Mouse (Mus musculus): Measurements from ENCODE around the gene Atp8a2. TPM values are rescaled to one million over a fixed set of nuclear protein-coding genes. Genes with fewer than 3 reads are reported as not detected.
A peak's percentile ranks its signal among the peaks of the same experiment; 100 is the strongest.
"Not testable (repeated sequence)": the region's sequence is repeated elsewhere in the genome, so short reads cannot be mapped to it uniquely, and the experiment has no call there.

Atp8a2 gene
- polyA plus RNA-seq, 1 experiment: 17.4 TPM

DNA sequence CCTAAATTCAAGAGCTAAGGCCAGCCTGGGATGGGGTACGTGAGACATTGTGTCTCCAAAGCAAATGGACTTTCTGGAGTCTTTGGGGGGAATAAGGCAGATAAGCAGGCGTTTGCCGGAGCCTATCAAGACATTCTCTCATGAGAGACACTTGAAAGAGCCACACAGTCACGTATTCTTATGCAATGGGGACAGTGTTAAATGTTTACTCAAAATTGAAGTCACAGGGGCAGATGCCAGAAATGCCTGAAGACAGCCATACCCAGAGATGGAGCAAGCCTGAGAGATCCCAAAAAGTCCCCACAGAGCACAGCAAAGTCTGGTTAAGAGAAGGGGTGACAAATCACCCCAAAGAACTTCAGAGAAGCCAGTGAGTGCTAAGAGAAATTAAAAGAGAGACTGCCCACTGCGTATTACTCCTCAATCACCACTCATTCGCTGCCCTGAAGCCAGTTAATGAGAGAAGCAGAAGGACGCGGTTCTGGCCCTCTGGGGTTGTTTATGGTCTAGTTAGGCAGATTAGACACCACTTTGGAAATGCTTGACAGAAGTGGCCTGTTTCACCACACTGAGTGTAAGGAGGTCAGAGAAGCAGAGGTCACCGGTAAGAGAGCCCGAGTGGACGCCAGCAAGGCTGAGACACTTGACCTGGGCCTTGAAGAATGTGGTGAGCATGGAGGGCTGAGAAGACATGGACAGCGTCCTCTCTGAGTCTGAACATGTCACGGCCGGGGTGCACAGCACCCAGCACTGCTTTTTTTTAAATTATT is 356.8 kb downstream of the Atp8a2 start:
- no peak for DNase-seq (ENCODE audit: low read depth)
- no peak for TF ChIP-seq CTCF (IDR thresholded peaks at IDR 0.05; ENCODE audit: borderline replicate concordance, extremely low read depth, insufficient read depth, insufficient read length)
- no peak for TF ChIP-seq POLR2A (IDR thresholded peaks at IDR 0.05; ENCODE audit: borderline replicate concordance, extremely low read depth, insufficient read depth, insufficient read length, poor library complexity, severe bottlenecking)

- DNase-seq (ENCODE audit: low read depth): peak; percentile 62
These were observed 358.3 kb downstream of the Atp8a2 start for GRCm38 (mm10) chr14:59838446-59839259.

DNA sequence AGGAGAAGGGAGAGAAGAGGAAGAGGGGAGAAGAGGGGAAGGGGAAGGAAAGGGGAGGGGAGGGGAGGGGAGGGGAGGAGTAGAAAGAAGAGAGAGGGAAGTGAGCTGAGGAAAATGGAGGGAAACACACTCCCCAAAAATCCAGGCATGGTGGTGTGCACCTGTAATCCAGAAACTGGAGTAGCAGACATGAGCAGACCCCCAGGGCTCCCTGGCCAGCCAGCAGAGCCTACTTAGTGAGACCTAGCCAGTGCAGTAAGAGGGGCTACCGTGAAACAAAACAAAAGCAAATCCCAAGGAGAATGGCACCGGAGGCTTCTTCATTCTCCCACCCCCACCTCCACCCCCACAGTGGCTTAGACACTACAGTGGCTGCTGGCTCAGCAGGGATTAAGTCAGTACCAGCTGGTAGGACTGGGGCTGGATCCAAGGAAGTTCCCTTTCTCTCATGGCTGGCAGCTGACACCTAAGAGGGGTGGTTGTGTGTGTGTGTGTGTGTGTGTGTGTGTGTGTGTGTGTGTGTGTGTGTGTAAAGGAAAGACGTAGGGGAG is 359.2 kb downstream of the Atp8a2 start:
- not testable (repeated sequence) for DNase-seq (ENCODE audit: low read depth)

DNA sequence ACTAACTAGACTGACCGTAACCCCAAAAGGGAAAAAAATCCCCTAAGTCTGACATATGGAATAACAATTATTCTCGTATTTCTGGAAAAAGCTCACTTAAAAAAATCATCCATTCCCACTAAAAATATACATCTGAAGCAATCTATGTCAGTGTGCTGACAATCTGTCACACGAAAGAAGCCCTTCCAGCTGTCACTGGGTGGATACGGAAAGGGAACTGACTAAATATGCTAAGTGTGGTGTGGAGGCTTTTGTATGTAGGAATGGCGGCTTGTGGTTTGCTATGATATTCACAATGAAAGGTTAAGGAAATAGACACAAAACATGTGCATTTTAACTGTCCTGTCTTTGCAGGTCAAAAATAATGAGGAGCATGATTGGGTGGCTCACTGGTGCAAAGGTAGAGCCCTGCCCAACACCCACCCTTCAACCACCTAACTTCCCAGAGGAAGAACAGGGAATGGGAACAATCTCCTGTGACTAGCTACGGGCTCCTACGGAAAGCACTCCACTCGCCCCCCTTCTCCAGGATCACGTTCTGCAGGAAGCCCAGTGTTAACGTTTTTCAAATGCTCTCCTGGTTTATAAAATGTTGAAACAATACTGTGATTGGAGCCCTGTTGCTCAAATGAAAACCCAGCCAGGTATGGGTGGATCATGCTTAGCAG is 360.0 kb downstream of the Atp8a2 start:
- DNase-seq (ENCODE audit: low read depth): peak; percentile 71
- TF ChIP-seq POLR2A (IDR thresholded peaks at IDR 0.05; ENCODE audit: borderline replicate concordance, extremely low read depth, insufficient read depth, insufficient read length, poor library complexity, severe bottlenecking) (no peak), CTCF (IDR thresholded peaks at IDR 0.05; ENCODE audit: borderline replicate concordance, extremely low read depth, insufficient read depth, insufficient read length) (no peak)

GRCm38 (mm10) chr14:59829580-59829979 is 367.4 kb downstream of the Atp8a2 start:
- TF ChIP-seq CTCF (IDR thresholded peaks at IDR 0.05; ENCODE audit: borderline replicate concordance, extremely low read depth, insufficient read depth, insufficient read length) (no peak), POLR2A (IDR thresholded peaks at IDR 0.05; ENCODE audit: borderline replicate concordance, extremely low read depth, insufficient read depth, insufficient read length, poor library complexity, severe bottlenecking) (no peak)
- no peak for DNase-seq (ENCODE audit: low read depth)

- TF ChIP-seq CTCF (IDR thresholded peaks at IDR 0.05; ENCODE audit: borderline replicate concordance, extremely low read depth, insufficient read depth, insufficient read length) (no peak), POLR2A (IDR thresholded peaks at IDR 0.05; ENCODE audit: borderline replicate concordance, extremely low read depth, insufficient read depth, insufficient read length, poor library complexity, severe bottlenecking) (no peak)
- DNase-seq (ENCODE audit: low read depth): no peak
These were observed 369.6 kb downstream of the Atp8a2 start for GRCm38 (mm10) chr14:59827409-59827808.

DNA sequence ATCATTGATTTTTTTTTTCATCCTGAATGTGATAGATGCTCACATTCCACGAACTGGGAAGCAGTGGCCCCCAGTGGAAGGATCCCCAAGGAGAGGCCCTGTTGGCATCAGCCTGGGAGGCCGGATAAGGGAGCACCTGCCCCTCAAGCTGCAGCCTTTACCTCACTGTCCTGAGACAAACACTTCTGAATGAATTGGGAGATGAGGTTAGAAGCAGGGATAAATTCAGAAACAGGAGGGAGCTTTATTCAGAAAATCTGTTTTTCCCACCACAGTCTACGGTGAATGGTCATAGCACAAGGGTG is 376.9 kb downstream of the Atp8a2 start:
- TF ChIP-seq POLR2A (IDR thresholded peaks at IDR 0.05; ENCODE audit: borderline replicate concordance, extremely low read depth, insufficient read depth, insufficient read length, poor library complexity, severe bottlenecking): no peak
- TF ChIP-seq CTCF (IDR thresholded peaks at IDR 0.05; ENCODE audit: borderline replicate concordance, extremely low read depth, insufficient read depth, insufficient read length): no peak
- no peak for DNase-seq (ENCODE audit: low read depth)

GRCm38 (mm10) chr14:59819215-59820114 is 377.5 kb downstream of the Atp8a2 start:
- TF ChIP-seq POLR2A (IDR thresholded peaks at IDR 0.05; ENCODE audit: borderline replicate concordance, extremely low read depth, insufficient read depth, insufficient read length, poor library complexity, severe bottlenecking) (no peak), CTCF (IDR thresholded peaks at IDR 0.05; ENCODE audit: borderline replicate concordance, extremely low read depth, insufficient read depth, insufficient read length) (no peak)
- DNase-seq (ENCODE audit: low read depth): peak; percentile 90

GRCm38 (mm10) chr14:59810316-59810715 is 386.7 kb downstream of the Atp8a2 start:
- not testable (repeated sequence) for DNase-seq (ENCODE audit: low read depth)

DNA sequence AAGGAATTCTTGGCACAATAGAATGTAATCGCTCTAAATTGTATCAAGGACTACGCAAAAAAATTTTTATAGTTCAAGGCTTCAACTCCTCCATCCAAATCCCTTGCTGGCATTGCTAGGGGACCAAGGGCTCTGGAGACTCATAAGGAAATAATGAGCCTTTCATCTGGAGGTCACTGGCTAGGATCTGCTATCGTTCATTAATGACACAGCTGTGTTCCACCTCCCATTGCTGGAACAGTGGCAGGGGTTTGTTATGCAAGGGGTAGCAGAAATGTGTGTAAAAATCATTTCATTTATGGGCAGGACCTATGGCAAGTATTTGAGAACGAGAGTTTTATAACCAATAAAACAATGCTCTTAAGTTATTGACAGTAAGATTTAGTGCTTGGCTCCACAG is 387.2 kb downstream of the Atp8a2 start:
- DNase-seq (ENCODE audit: low read depth): no peak
- TF ChIP-seq CTCF (IDR thresholded peaks at IDR 0.05; ENCODE audit: borderline replicate concordance, extremely low read depth, insufficient read depth, insufficient read length): no peak
- TF ChIP-seq POLR2A (IDR thresholded peaks at IDR 0.05; ENCODE audit: borderline replicate concordance, extremely low read depth, insufficient read depth, insufficient read length, poor library complexity, severe bottlenecking): no peak

DNA sequence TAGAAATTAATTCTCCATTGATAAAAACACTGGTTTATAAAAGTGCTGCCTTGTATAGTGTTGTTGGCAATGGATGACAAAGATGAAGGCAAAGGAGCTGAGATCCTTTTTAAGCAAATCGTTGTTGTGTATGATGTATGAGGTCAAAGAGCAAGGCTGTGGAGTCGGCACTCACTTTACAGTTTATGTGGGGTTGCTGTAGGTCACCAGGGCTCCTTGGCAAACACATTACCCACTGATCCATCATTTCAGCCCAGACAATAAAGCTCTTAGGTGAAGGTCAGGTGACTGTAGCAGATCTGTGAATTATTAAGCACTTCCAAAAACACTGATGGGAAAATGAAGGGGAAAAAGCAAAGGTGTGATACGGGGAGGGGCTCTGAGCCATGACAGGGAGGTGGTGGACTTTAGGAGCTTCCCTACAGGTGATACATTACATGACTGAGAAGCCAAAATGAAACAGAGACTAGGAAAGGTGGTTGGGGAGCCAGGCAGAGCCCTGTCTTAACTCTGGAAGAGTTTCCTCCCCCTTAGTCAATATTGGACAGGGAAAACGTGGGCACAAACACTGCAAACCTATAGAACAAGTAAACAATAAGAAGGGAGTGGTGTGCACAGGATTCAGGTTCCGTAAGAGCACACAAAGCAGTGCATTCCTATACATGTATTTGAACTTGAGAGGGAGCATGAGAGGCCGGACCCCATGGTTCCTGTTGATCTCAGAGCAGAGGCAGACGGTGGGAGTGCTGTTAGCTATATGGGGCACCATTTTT is 389.3 kb downstream of the Atp8a2 start:
- TF ChIP-seq CTCF (IDR thresholded peaks at IDR 0.05; ENCODE audit: borderline replicate concordance, extremely low read depth, insufficient read depth, insufficient read length): no peak
- TF ChIP-seq POLR2A (IDR thresholded peaks at IDR 0.05; ENCODE audit: borderline replicate concordance, extremely low read depth, insufficient read depth, insufficient read length, poor library complexity, severe bottlenecking): no peak
- no peak for DNase-seq (ENCODE audit: low read depth)
